Mouse (Mus musculus) olfactory bulb, adult 2 months (tissue): ENCODE measurements around the gene Rnf144b.

Source experiments
- CTCF ChIP-seq: fragments of 200-500 bp; IDR thresholded peaks from 2 replicates; pipeline ENCODE4 v1.5.1; 2012; ENCODE audit warnings: low read depth, mild to moderate bottlenecking, low read length, moderate library complexity; ENCODE audit not compliant: insufficient read depth
- POLR2A ChIP-seq: fragments of 200-500 bp; IDR thresholded peaks from 2 replicates; pipeline ENCODE4 v1.6.1; 2012; ENCODE audit warnings: mild to moderate bottlenecking, low read depth, low read length, moderate library complexity; ENCODE audit not compliant: insufficient read depth

DNA sequence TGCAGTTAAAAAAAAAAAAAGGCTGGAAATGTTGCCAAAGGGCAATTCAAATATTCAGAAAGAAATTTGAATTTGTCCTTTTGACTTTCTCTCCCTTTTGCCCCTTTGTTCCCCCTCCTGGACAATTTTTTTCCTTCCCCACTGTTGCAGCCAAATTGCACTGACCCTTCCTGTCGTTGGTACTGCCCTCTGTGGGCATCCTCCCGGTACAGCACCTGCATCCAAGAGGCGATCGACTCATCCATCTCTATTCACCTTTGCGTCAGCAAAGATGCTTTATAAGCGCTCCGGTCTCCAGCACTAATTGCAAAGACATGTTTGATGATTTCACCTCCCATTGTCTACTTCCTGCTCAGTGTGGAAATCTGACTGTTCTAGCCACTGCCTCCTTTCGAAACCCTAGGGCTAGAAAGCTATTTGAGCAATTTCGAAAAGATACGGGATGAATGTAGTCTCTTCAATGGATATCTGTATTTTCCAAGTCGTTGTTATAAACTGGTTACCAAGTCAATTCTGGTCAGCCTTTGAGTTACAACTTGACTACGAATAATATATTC lies 1.0 kb upstream of the Rnf144b start:
- TF ChIP-seq POLR2A: no peak
- TF ChIP-seq CTCF: no peak
